Mouse (Mus musculus) right cerebral cortex, postnatal 10 days (tissue): ENCODE measurements at regions not wholly inside any gene's neighbourhood (a gene's known extent, or its start where the extent isn't known, plus 50 kb on each side); places are given as distances from the start of the nearest gene placed in this dataset.
"Not testable (repeated sequence)": the region's sequence is repeated elsewhere in the genome, so short reads cannot be mapped to it uniquely, and the experiment has no call there.

Experiments used
- DNase-seq, 2 experiments: peaks; one replicate each; pipeline ENCODE4 v3.0.0; 2021; ENCODE audit warnings: low spot score in 2 of 2

DNA sequence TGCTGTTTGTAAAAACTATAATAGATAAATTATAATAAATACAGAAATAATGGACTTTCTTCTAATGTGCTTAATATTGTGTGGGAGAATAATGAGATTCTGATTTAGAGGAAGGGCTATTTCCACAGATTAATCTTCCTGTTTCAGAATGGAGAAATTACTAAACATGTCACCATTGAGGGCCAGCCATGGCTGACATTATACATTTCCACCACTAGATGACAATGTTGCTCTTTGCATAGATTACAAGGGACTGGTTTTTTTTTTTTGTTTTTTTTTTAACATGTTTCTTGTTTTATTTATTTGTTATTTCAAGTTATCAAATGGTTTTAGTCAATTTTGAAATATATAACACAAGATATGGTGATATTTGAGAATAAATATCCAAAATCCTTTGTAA lies 435.6 kb upstream of the Klhl1 start:
- no peak for DNase-seq

DNA sequence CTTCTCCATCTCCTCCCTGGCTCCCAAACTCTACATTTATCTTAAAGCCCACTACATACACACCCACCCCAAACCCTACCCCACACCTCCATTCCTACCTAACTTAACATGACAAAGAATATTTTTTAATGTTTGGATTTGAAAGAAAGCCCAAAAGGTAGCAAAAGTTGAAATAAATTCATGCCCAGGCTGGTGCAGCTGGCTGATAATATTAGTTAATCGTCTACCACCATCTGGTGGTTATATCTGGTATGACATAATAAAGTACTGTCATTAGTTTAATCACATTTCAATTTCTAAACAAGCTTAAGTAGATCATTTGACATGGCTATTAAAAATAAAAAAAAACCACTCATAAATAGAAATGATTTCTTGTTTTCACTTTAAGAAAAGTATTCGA lies 389.8 kb upstream of the Klhl1 start:
- DNase-seq, result no peak

DNA sequence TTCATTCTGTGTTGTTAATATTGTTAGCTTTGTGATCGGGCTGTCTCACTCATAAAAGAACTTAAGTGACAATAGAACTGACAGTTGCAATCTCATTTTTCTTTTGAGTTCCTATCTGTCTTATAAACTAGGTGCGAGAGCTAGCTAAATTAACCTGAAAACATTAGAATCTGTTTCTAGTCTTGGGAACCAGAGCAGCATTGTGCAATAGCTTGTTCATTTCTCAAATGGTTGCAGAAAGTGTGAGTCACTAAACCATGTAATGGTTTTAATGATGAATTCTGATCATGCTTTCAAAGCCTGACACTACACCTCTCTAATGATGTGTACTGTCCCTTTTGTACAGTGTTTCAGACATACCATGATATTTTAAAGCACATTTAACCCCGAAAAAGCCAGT lies 360.8 kb upstream of the Klhl1 start:
- DNase-seq, result no peak

- DNase-seq, result no peak
Measured at GRCm38 (mm10) chr14:96871969-96872368, 353.1 kb upstream of the Klhl1 start.

DNA sequence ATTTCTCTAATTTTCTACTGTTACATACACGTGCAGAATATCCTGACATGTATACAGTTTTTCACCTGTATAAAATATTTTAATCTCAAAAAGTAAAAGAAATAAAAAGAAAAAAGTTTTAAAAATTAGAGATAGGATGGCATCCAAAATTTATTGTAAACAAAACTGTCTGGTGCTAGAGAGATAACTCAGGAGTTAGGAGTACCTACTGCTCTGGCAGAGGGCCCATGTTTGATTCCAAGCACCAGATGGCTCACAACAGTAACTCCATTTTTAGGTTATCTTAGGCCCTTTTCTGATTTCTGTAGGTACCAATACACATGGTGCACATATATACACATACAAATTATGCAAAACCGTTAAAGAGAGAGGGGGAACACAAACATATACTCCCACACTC lies 320.0 kb upstream of the Klhl1 start:
- DNase-seq, result no peak

GRCm38 (mm10) chr14:96825083-96825482 lies 306.2 kb upstream of the Klhl1 start:
- no peak for DNase-seq

DNA sequence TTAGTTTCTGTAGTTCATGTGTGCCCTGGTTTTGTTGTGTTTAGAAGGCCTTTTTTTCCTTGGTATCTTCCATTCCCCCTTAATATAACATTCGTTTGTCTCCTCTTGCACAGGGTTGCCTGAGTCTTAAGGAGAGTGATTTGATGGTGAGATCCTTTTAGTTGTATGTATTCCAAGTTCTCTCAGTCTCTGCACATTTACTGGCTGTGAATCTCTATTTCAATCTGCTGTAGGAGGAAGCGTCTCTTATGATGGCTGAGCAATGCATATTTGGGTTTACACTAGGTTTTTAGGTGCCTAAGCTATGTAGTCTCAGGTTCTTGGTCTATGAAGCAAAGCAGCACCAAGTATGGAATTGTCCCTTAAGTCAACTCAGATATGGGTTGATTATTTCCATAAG lies 296.8 kb upstream of the Klhl1 start:
- no peak for DNase-seq

GRCm38 (mm10) chr14:96805284-96805683 lies 286.4 kb upstream of the Klhl1 start:
- DNase-seq, result no peak

DNA sequence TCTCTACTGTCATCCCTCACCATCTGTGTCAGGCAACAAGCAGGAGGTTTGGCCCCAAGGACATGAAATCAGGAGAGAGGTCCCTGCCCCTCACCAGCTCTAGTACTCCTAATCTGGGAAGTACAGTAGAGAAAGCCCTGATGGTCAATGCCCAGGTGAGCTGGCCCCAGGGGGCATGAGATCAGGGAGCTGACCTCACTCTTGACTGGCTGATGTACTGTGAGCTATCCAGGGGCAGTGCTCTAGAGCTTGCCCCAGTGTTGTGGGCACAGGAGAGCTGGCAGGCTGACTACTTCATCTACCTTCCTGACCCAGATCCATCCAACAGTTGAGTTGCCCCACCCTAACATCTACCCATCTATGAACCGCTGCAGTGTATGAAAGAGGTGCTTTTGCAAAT lies 275.9 kb upstream of the Klhl1 start:
- DNase-seq, result no peak

GRCm38 (mm10) chr14:96787917-96788316 lies 269.0 kb upstream of the Klhl1 start:
- DNase-seq, result no peak

- DNase-seq, result no peak
Measured at GRCm38 (mm10) chr14:96787286-96787685, 268.4 kb upstream of the Klhl1 start.

DNA sequence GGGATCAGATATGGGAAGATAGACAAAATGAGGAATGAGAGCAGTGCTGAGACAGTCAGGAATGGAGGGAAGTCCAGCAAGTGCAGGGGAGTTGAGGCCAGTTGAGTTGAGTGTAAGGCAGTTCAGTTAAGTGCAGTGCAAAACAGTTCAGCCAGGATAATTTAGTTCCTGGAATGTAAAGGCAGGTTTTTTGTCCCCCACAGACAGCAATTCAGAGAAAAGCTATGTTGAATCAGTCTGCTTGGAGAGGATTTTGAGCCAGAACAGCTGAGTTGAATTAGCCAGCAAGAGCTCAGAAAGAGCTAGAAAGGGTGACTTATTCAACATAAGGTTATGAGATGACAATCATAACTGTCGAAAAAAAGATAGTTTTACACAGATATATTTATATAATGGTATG lies 256.9 kb upstream of the Klhl1 start:
- no peak for DNase-seq

DNA sequence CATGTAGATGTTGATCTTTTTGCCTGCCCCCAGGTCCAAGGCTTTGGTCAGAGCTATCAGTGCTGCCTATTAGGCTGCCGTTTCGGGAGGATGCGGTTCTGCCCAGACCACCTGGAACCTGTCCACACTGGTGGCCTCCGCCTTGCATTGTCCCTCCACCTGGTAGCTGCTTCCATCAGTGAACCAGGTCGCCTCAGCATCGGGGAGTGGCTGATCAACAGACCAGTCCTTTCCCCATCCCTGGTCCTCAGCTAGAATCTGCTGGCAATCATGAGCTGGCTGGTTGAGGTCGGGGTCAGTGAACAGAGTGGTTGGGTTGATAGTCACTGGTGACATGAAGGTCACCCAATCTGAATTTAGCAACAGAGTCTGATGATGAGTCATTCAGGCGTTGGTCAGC lies 241.7 kb upstream of the Klhl1 start:
- DNase-seq, result no peak

DNA sequence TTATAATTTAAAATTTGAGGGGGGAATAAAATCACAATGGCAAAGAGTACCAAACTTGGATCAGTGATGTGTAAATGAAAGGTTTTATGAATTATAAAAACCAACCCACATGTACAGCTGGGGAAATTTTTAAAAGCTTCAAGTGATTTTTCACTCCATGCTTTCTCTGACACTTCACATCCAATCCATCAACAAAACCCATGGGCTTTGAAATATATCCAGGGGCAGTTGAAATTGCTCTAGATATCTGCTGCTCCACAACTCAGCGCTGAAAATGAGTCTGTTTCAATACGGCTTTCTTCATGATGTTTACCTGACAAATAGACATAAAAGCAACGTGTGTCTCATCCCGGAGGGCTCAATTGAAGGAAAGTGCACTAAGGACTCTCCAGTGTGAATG lies 214.3 kb upstream of the Klhl1 start:
- DNase-seq, result no peak

DNA sequence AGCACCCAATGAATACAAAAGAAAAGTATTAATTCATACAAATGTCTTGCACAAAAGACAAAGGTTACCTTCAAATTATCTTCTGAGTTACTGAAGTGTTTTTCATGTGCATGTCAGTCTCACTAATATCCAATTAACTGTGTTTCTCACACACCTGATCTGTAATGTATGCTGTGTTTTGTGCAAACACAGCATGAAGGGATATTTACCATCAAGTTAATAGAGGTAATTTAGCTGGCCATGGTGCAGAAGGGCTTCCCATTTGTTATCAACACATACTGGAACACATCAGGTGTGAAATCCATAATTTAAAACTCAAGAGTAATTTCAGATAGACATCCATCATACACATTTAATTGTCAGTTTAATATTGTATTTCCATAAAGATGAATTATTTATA lies 178.2 kb upstream of the Klhl1 start:
- DNase-seq, result no peak

GRCm38 (mm10) chr14:96690923-96691322 lies 172.0 kb upstream of the Klhl1 start:
- DNase-seq, result no peak

DNA sequence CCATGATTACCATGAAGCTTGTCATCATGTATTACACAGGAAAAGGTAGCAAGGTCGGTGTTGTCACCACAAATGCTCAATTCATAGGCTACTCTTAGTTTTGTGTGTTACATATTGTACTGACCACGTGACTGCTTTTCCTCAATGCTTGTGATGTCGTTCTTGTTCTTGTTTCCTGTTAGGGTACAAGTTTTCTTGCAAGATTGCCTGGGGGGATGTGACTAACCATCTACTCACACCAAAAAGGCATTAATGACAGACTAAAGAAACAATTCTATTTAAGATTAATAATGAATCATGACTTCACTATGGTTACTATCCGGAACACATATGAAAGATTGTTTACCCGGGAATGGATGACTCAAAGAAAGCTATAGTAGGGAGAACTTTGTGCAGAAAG lies 165.0 kb upstream of the Klhl1 start:
- no peak for DNase-seq

DNA sequence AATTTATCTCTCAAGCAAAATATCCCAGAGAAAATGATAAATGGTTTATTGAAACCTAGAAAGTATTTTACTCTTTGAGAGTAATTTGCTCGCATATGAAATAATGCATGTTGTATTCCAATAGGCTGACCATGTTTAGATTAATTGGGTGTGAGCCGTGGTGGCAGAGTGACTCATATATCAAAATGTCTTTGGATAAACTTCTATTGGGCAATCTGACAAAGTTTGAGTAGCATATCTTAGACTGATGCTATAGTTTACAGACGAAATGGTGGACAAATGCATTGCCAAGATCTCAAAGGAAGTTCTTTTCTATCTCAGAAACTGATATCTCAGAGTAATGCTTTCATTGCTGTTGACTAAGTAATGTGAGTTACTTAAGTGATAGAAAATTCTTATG lies 162.8 kb upstream of the Klhl1 start:
- no peak for DNase-seq

- DNase-seq, result no peak
Measured at GRCm38 (mm10) chr14:96676213-96676612, 157.3 kb upstream of the Klhl1 start.

DNA sequence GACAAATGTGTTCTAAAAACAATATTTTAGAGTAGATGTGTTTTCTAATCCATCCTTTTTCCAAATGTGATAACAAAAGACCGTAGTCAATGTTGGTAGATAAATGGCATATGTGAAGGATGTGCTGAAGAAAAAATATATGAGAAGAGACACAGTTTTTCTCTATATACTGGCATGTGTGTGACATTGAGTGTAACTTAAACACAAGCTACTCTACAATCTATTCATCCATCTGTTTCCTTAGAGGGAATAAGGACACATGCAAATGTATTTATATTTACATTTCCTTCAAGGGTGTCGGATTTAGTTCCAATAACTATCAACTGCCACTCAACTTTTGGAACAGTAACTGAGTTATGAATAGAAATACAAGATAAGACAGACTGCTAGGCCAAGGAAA lies 149.7 kb upstream of the Klhl1 start:
- DNase-seq, result no peak

DNA sequence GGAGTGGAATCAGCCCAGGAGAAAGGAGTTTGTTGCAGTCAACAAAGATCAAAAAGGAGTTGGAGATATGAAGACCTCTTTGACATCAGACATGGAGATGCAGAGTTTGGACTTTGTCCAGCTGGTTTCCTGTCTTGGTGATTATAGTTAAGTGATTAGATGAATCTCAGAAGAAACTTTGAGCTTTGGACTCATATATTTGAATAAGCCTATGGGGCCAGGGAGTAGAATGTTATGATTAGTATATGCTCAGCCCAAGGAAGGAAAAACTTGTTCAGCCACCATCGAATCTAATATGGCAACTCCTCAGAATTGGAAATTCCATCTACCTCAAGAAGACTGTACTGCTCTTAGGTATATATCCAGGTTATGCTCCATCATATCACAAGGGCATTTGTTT lies 137.6 kb upstream of the Klhl1 start:
- DNase-seq, result no peak

DNA sequence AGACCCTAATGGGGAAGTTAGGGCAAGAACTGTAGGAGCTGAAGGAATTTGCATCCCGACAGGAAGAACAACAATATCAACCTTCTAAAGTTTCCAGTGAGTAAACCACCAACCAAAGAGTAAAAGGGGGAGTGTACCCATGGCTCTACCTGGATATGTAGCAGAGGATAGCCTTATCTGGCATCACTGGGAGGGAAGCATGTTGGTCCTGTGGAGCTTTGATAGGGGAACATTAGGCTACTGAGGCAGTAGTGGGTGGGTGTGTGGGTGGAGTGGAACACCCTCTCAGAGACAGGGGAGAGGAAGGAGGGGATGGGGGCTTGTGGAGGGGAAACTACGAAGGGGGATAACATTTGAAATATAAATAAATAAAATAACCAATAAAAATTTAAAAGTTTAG lies 111.4 kb upstream of the Klhl1 start:
- no peak for DNase-seq

DNA sequence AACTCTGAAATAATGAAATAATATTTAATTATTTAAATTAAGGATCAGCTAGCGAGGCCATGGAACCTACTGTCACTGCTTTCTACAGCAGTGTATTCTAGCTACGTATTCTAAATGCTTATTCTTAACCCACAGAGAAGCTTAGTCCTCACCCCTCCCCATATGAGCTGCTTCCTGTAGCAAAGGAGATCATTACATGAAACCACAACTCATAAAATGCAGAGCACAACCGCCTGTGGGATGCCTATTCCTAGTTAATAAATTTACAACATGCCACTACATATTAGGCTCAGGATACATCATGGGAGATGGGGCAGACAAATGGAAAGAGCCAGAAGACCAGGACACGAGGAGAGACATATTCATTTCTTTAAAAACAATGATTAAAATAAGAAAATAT lies 87.8 kb upstream of the Klhl1 start:
- DNase-seq, result no peak

- DNase-seq, result not testable (repeated sequence)
Measured at GRCm38 (mm10) chr14:96601092-96601491, 82.2 kb upstream of the Klhl1 start.

- no peak for DNase-seq
Measured at GRCm38 (mm10) chr14:96592051-96592450, 73.1 kb upstream of the Klhl1 start.
